Mouse (Mus musculus) G1E-ER4 (cell line): Measurements from ENCODE around the gene Mga. TPM values are rescaled to one million over a fixed set of nuclear protein-coding genes. Genes with fewer than 3 reads are reported as not detected.

Experiments used
- GATA1 ChIP-seq: IDR thresholded peaks from one replicate; pipeline ENCODE4 v1.8.0; 2012; ENCODE audit warnings: low read length, inconsistent platforms
- polyA plus RNA-seq: library from polyadenylated mRNA; stranded (reverse); fragments of >175 nt; gene quantifications from 2 replicates; pipeline ENCODE4 v1.2.3, GENCODE M21; 2012

Gene Mga
- polyA plus RNA-seq, 1 experiment = 2.5 TPM

DNA sequence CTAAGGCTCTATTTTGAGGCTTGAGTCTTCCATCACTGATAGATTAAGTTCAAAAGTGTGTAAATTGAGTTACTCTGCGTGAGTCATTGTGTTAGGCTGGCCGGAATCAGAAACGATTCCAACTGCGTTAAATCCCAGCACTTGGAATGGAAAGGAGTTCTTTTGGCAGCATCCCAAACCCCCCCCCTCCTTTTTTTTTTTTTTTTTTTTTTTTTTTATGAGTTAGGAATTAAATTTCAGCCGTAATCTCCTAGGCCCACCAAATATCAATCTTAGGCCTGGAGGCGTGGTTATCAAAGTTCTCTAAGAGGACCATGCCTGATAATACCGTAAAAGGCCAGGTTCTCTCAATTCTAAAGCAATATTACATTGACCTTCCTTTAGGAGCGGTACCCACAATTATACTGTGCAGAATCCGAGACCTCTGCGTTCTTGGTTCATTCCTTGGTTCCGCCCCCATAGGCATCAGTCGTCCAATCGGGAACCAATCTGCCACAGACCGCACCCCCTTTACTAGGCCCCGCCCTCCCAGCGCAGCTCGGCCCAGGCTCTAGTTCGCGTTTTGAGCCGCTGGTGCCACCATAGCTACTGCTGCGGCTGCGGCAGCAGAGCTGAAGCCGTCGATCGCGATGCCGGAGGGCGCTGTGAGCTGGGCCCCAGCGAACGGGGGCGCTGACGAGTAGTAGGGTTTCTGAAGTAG, 75.0 kb downstream of the Mga start:
- TF ChIP-seq GATA1 = no peak

DNA sequence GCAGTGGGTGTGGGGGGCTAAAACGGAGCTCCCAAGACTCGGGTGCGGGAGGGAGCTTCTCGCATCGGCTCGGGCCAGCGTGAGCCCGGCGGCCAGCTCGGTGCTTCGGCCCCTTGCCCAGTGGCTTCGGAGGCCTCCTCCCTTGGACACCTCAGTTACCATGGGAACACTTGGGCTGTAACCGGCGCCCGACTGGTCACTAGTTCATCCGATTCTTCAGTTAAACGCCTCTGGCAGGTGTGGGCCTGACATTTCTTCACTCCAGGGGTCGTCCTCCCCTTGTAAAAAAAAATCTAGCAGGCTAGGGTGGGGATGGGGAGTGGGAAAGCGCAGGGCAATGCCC, 75.5 kb downstream of the Mga start, which contains the start of gene Mapkbp1:
TSS of gene Mapkbp1 (plus strand) at position 163 of the 343 bp plus-strand sequence.
- no peak for TF ChIP-seq GATA1

DNA sequence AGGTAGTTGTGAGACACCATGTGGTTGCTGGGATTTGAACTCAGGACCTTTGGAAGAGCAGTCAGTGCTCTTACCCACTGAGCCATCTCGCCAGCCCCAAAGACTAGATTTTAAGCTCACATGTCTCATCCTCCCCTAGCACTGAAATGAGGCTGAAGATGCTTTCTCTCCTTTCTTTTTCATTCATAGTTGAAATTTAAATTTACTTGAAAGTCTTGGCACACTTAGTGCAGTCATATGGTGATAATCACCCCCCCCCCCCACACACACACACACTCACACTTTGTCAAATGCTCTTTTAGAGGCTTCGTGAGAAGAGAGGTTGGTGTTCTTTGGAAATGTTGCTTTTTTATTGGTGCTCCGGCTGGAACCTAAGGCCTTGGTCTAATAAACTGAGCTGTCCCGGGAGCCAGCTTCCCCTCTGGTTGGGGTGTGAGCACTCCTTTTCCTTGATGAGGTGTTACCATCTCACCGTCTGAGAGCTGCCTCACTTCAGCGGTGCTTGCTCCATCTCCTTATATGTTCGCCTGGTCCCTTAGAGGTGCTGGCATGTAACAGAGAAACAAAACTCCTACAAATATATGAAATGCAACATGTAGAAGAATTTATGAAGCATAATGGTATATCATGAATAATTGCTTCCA, 83.4 kb downstream of the Mga start:
- TF ChIP-seq GATA1 = no peak

DNA sequence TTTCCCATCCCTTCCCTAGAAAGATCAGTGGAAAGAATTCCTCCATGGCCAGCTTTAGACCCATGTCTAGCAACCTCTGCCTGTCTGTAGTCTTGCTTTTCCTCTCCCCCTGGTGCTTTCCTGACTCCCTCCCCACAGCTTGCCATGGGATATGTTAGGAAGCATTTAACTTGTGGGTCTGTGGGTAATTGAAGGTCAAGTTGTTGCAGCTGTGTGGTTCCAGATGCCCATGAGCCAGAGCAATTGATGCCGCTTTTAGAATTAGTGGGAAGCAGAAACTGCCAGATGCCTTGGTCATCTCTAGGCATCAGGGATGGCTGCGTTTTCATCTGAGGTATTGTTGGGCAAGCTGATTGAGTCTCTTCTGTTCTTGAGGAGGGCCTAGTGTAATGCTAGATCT, 84.6 kb downstream of the Mga start:
- no peak for TF ChIP-seq GATA1

DNA sequence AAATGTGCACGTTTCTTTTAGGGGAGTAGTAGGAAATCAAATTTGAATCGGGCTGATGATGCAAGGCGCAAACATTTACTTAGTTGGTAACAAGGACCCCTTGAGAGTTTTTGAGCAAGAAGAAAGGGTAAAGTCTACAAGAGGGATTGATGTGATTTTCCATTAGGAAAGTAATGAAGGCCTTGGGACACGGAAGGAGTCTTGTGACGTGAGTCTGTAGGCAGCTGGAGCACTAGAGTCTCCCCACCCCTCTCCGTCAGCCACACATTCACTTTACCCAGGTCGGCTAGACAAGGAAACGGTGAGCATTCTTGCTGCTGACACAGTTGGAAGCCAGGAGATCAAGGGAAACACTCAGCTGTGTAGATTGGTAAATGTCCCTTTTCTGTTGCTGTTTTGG, 88.8 kb downstream of the Mga start:
- no peak for TF ChIP-seq GATA1

DNA sequence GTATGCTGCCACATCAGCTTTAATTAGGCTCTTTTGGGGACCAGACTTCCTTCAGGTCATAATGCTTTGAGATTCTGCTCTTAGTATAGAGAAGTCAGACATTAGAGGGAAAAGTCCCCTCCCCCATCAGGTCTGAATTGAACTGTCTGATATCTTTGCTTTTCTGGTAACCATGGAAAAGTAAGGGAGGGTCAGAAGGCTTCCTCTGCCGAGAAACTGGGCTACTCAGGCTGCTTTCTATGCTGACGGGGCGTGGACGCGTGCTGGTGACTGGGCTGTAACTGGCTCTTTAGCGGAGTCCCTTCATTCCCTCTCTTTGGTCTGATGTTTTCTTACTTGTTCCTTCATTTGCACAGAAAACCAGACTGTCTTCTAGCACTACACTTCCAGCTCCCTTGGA, 89.3 kb downstream of the Mga start:
- TF ChIP-seq GATA1 = no peak

DNA sequence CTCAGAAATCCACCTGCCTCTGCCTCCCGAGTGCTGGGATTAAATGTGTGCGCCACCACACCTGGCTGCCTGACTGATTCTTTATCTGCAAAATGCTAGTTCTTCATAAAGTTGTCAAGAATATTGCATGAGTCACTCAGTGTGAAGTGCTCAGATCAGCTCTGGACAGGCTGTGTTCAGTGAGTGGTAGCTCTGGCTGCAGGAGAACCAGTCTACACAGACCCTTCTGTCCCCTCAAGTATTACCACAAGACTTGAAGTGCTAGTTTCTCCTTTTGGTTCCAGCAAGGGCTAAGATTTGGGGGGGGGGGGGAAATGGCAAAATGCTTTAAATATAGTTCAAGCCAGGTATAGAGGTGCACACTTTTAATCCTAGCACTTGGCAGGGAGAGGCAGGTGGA, 90.4 kb downstream of the Mga start:
- TF ChIP-seq GATA1 = no peak

DNA sequence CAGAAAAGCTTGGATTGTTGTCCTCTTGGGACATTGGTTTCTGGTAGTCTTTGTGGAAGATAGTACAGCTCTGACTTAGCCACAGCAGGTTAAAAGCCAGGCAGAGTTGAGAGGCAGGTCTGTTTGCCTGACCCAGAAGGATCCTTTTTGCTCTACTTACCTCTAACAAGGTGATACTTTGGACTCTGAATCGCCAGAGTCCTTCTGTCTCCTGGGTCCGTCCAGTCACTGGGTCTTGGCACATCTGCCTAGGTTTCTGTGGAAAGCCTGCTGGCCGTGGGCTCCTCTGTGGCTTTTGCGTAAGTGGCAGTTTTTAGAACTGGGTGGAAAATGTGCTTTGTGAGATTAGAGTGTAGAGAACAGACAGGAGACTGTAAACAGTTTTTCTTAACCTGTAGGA, 91.9 kb downstream of the Mga start:
- TF ChIP-seq GATA1 = no peak

DNA sequence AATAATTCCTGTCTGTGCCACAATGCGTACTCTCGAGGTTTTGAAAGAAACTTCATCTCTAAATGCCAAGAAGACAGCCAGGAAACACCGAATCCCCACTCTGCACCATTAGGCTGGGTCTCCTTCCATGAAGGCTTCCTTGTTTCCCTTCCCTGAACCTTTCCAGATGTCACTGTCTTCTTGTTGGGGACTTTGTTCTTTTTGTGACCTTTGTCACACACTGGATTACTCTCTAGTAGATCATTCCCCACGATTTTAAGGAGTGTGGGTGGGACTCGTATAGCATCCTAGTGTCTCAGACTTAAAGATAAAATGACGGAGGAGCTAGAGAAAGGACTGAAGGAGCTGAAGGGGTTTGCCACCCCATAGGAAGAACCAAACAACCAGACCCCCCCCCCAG, 93.9 kb downstream of the Mga start:
- no peak for TF ChIP-seq GATA1

DNA sequence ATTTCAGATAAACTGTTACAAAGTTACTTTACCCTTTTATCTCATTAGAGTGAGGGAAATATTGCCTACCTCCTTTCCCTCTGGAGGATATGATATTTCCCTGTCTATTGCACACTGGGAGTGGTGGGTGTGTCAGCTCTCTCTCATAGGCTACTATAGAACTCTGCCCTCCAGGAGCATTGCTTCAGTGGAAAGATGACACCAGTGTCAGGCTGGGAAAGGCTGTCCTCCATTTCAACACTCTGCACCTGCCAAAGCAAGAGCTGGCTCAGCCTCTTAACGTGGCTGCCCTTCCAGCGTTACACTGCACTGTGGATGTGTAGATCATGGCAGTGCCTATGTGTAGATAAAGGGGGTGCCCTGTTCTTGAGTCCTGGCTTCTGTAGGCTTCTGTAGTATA, 95.3 kb downstream of the Mga start:
- no peak for TF ChIP-seq GATA1

DNA sequence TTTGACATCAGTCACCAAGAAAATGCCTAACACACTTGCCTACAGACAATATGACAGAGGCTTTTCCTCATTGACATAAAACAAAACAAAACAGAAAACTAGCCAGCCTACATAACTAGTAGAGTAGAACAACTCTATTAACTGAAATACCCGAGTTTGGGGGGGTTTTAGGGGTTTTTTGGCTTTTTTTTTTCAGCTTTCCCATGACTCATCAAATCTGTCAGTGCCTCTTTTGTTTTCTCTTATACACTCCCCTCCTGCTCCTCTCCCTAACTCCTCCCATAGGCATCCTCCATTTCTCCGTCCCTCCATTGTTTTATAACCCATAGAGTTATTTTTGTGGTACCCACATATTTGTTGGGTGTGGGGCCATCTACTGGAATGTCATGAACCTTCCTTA, 96.5 kb downstream of the Mga start:
- TF ChIP-seq GATA1 = no peak

DNA sequence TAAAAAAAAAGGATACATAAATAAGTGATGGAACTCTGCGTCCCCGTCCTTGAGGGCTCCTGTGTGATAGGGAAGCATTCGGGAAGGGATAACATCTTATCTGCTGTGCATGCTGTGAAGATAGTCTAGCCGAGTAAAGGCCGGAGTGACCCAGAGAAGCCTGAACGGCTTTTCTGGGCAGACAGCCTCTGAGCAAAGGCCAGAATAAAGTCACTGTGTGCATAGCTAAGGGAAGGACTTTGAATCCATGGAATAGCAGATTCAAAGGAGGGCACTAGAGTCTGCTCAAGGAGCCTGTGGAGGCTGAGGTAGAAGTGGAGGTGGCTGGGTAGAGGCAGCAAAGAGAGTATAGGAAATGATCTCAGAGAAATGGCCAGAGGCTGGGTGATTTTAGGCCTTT, 97.8 kb downstream of the Mga start:
- TF ChIP-seq GATA1 = no peak

DNA sequence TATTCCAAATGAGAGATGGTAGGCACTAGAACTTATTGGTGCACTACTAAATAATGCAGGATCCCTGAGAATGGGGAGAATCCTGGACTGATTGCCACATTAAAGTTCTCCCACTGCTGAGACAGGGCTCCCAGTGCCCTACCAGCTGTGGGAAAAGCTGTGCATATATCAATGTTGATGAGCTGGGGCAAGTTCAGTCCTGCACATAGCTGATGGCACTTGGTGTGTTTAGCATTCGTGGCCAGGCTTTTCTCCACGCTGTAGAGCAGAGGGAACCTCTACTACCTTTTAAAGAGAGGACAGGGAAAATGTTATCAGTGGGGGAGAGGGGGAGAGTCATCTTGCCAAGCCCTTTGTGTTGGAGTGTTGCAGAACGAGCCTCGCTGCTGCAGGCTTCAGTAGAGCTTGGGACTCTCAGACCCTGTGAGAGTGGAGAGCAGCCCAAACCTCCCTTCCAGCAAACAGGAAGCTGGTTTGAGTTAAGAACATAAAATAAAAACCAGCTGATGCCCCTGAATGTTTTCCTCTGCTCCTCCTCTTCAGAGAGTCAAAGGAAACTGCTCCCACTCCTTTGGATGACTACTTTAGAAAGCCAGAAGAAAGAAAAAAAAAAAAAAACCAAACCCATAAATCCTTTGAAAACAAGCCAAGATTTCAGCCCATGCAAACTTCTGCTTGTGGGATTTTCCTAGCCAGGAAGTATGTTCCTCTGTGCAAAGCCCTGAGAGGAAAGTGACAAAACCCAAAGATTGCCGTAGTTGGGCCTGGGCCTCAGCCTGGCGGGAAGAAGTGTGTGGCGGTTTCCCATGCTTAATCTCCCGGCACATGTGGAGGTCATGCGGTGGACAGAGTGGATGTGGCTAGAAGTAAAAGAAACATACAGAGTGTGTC, 98.6 kb downstream of the Mga start:
- TF ChIP-seq GATA1 = no peak

DNA sequence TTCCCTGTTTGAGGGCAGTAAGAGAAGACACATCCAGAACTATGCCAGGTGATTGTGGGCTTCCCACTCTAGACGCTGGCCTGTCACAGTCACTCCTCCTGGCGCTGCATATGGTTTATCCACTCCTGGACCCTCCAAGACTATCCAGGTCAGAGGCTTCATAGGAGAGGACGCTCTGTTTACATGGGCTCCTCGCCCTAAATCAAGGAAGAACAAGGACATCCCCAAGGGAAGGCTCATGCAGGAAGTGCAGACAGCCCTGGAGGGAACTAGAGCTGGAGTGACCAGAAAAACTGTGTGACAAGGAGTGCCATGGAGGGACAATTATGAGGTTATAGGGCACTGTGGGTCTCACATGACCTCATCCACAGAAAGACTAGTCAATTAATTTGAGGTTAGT, 100.3 kb downstream of the Mga start:
- TF ChIP-seq GATA1 = no peak

DNA sequence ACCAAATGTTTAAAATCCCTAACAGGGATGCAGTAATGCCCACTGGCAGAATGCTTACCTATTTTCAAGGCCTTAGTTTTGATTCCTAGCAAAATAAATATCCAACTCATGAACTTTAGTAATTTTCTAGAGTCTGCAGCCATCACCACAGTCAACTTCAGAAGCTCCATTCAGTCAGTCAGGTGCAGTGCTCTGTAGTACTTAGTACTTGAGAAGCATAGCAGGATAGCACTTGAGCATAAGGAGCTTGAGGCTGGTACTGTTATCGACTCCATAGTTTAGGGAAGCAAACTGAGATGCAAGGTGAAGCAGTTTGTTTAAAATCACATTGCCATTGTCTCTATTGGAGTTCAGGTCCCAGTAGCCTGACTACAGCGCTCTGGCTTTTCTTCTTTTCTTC, 102.7 kb downstream of the Mga start:
- no peak for TF ChIP-seq GATA1

DNA sequence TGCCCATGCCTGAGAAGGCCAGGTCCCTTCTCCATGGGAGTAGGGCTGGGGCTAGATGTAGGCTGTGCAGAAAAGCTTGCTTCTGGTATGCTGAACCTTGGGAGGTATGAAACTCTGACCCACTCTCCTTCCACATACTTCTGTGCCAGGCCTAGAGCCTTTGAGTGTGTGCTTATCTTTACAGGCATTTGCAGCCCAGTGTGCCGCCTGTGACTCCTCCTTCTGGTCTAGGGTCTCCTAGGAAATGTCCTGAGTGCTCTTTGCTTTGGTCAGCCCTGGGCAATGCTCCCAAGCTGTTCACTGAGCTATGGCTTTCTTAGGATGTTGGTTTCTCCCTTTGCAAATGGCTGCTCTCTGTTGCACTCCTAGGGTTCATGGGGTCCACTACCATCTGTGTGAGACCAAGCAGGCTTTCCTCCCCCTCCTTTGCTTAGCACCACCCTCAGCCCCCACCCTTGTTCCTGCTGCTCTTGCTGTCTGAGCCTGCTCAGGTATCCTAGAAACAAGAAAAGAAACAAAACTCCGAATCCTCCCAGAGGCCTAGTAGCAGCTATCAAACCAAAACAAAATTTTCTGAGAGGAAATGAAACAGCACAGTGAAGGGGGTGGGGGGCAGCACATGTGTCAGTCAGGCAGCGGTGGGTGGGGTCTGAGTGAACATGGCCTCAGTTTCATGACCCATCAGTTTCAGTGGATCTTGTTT, 104.0 kb downstream of the Mga start:
- no peak for TF ChIP-seq GATA1
